Mouse (Mus musculus) midbrain, postnatal 0 days (tissue): ENCODE results near the gene Prss30. TPM values are rescaled to one million over a fixed set of nuclear protein-coding genes. Genes with fewer than 3 reads are reported as not detected.

Experiments
- ATAC-seq: fragments of 200-750 bp; cut with Nextera tagmentation; 2 replicates; pipeline ENCODE4 v1.8.0; 2017; ENCODE audit warnings: moderate number of reproducible peaks, mild to moderate bottlenecking, moderate TSS enrichment, moderate library complexity; ENCODE audit not compliant: low FRiP score
- DNase-seq: peaks from one replicate; pipeline ENCODE4 v3.0.0-alpha.2; 2015; ENCODE audit warnings: low spot score
- H3K27ac ChIP-seq: fragments of 300-500 bp; sonication (generic); 2 replicates; pipeline ENCODE4 v1.5.1; 2014; ENCODE audit warnings: low read depth, mild to moderate bottlenecking, low read length, mixed read lengths
- H3K27me3 ChIP-seq: fragments of 300-500 bp; sonication (generic); 2 replicates; pipeline ENCODE4 v1.6.1; 2014; ENCODE audit warnings: low read length, control low read depth, mixed read lengths; ENCODE audit not compliant: insufficient read depth
- H3K36me3 ChIP-seq: fragments of 300-500 bp; sonication (generic); 2 replicates; pipeline ENCODE4 v1.6.1; 2014; ENCODE audit warnings: low read length, control low read depth, mixed read lengths; ENCODE audit not compliant: insufficient read depth
- H3K4me1 ChIP-seq: fragments of 300-500 bp; sonication (generic); 2 replicates; pipeline ENCODE4 v1.6.1; 2014; ENCODE audit warnings: mild to moderate bottlenecking, control low read depth, antibody characterized with exemption, low read length, mixed read lengths; ENCODE audit not compliant: insufficient read depth
- H3K4me2 ChIP-seq: fragments of 300-500 bp; sonication (generic); 2 replicates; pipeline ENCODE4 v1.6.1; 2014; ENCODE audit warnings: low read depth, mild to moderate bottlenecking, low read length, mixed read lengths; ENCODE audit not compliant: poor library complexity, severe bottlenecking
- H3K4me3 ChIP-seq: fragments of 300-500 bp; sonication (generic); 2 replicates; pipeline ENCODE4 v1.5.1; 2014; ENCODE audit warnings: low read depth, mild to moderate bottlenecking, low read length, moderate library complexity
- H3K9ac ChIP-seq: fragments of 300-500 bp; sonication (generic); replicated peaks from 2 replicates; pipeline ENCODE4 v1.6.1; 2014; ENCODE audit warnings: mild to moderate bottlenecking, low read length, moderate library complexity, mixed read lengths; ENCODE audit not compliant: poor library complexity, severe bottlenecking
- H3K9me3 ChIP-seq: fragments of 300-500 bp; sonication (generic); 2 replicates; pipeline ENCODE4 v1.6.1; 2016; ENCODE audit warnings: low read length, control low read depth
- CTCF ChIP-seq: IDR thresholded peaks from 2 replicates; pipeline ENCODE4 v1.5.1; 2016; ENCODE audit warnings: antibody characterized with exemption, mild to moderate bottlenecking
- WGBS: fragments of 180-500 bp; shearing (Covaris S2); extraction: QIAGEN DNeasy Blood & Tissue Kit; methylation state at CpG from one replicate; pipeline ENCODE4 v1.1.7; 2014; 5-methylcytosine and 5-hydroxymethylcytosine counted together
- microRNA-seq: library from miRNA; unstranded; fragments of <30 nt; microRNA quantifications from one replicate; pipeline ENCODE4, GENCODE M21; 2016; ENCODE audit warnings: borderline number of aligned reads
- polyA plus RNA-seq: library from polyadenylated mRNA; unstranded; fragments of >200 nt; fragmentation: Nextera tagmentation; extraction: Ambion mirVana; gene quantifications from 2 replicates; pipeline ENCODE4 v1.2.1, GENCODE M21; 2015
- total RNA-seq: library from RNA; depleted of rRNA; stranded (reverse); fragments of >200 nt; gene quantifications from 2 replicates; pipeline ENCODE4 v1.2.3, GENCODE M21; 2014; rRNA removed

Prss30 gene
- total and polyA plus RNA-seq, 2 experiments from 2014 or later = 0.17 to 1.8 TPM

DNA sequence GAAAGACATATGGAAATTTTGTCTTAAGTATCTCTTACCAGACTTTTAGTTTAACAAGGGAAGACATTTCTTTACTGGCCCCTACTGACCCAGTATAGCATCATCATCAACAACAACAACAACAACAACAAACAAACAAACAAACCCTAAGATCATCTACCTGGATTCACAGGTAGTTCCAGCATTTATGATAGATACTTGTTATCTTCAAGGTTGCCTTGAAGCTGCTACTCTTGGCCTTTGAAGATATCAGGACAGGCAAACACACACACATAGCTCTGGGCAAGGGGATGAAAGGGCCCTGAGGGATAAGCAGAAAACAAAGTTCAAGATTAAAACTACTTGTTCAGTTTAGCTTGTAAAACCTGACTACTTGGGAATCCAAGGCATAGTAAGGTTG is 39.0 kb downstream of the Prss30 start, which contains the start of gene Sbp:
Sbp (plus strand) TSS at position 301 of the 400 bp plus-strand sequence.
- H3K4me1 ChIP-seq = no peaks in the 10 kb centered on the region
- no peak within 1 kb of the TSS for H3K4me2 ChIP-seq
- no peaks in the 10 kb centered on the region for H3K36me3 ChIP-seq
- H3K27me3 ChIP-seq = no peaks in the 10 kb centered on the region
- H3K4me3 ChIP-seq = no peak within 1 kb of the TSS
- ATAC-seq = no peak
- TF ChIP-seq CTCF = no peak
- DNase-seq = no peak
- no peak within 1 kb of the TSS for H3K9ac ChIP-seq
- no peak within 1 kb of the TSS for H3K27ac ChIP-seq
- H3K9me3 ChIP-seq = no peaks in the 10 kb centered on the region

DNA sequence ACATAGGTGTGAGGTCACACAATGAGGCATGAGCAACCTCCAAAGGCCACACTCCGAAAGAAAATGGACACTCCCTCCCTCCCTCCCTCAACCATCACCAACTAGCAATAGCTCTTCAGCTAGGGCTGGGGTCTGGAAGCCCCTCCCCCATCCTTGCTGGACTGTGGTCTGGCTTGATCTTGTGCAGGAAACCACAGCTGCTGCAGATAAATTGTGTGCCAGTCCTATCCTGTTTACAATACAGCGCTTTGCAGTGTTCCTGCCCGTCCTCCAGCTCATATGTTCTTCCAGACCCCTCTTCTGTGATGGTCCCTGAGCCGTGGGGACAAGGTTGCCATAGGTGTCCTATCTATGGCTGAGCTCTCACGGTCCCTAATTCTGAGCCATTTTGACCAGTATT is 49.2 kb downstream of the Prss30 start:
- no peaks in the 10 kb centered on the region for H3K4me1 ChIP-seq
- no peaks in the 10 kb centered on the region for H3K9me3 ChIP-seq
- 80% methylated on average over 5 of the region's 5 CpGs for WGBS
- DNase-seq (no peak), ATAC-seq (no peak)
- H3K27me3 ChIP-seq = no peaks in the 10 kb centered on the region
- no peak overlapping the region for H3K4me2 ChIP-seq
- H3K4me3 ChIP-seq = no peak overlapping the region
- no peak overlapping the region for H3K9ac ChIP-seq
- no peaks in the 10 kb centered on the region for H3K36me3 ChIP-seq
- TF ChIP-seq CTCF = no peak
- no peak overlapping the region for H3K27ac ChIP-seq

DNA sequence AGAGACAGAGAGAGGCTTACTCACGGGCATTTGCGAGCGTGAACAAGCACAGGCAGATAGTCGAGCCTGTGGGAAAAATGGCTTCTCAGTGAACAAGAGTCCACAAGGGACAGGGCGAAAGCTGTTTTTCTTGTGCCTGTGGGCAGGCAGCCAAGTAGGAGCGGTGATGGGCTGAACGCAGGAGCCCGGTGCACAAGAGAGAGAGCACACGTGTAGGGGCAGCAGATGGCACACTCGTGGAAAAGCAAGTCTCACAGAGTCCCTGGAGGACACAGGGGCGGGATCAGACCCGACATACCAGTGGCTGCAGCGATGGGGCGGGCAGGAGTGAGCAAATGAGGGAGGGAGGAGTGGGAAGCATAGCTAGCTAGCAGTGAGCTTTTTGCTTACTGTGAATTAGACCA is 55.3 kb downstream of the Prss30 start:
- peak; percentile 26; the same call in 1 of the 2 replicates for TF ChIP-seq CTCF
- peak overlapping the region; percentile 51 for H3K4me3 ChIP-seq
- DNase-seq = peak; percentile 92
- H3K4me1 ChIP-seq = no peaks in the 10 kb centered on the region
- H3K4me2 ChIP-seq = peak overlapping the region; percentile 80
- H3K9me3 ChIP-seq = no peaks in the 10 kb centered on the region
- peak overlapping the region; percentile 87 for H3K27ac ChIP-seq
- no peaks in the 10 kb centered on the region for H3K36me3 ChIP-seq
- H3K9ac ChIP-seq = peak overlapping the region; percentile 64
- no peaks in the 10 kb centered on the region for H3K27me3 ChIP-seq
- 0% methylated on average over 14 of the region's 14 CpGs for WGBS
- ATAC-seq = peak; percentile 87

DNA sequence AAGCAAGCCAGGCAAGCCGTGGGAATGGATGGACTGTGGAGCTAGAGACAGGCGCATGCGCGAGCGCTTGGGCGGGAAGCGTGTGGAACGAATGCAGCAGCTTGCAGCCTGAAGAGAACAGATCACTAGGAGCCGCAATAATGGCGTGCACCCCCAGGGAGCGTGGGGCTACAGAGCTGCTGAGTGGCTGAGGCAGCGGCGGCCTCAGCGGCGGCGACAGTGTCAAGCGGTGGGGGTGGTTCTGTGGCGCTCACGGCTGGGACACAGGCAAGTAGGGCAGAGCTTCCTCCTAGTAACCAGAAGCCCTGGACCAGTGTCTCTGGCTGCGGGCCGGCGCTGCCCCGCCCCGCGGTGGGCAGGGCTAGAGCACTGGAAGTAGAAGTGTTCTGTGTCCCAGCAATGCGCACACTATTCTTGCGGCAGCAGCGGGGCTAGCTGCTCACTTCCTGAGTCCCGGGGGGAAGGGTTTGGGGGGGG is 55.8 kb downstream of the Prss30 start:
- Histone ChIP-seq H3K9ac (peak overlapping the region; percentile 64), H3K27me3 (no peaks in the 10 kb centered on the region), H3K4me3 (peak overlapping the region; percentile 51), H3K36me3 (no peaks in the 10 kb centered on the region), H3K27ac (peak overlapping the region; percentile 87), H3K4me2 (peak overlapping the region; percentile 80), H3K4me1 (no peaks in the 10 kb centered on the region), H3K9me3 (no peaks in the 10 kb centered on the region)
- ATAC-seq (peak; percentile 96), DNase-seq (peak; percentile 95)
- TF ChIP-seq CTCF = peak; percentile 48
- 1% methylated on average over 25 of the region's 29 CpGs for WGBS

Small RNA genes within 50 kb of the gene (microRNA-seq; reads per million reads assigned to microRNA genes)
- not detected for gene Gm27700

Other genes starting within 250 kb of the Prss30 start
- 83.6 and 103 TPM in 2 replicates for gene Paqr4, start 239.7 kb downstream of the Prss30 start, total RNA-seq
- 66.0 and 73.8 TPM in 2 replicates for gene Paqr4, start 239.7 kb downstream of the Prss30 start, polyA plus RNA-seq
- 0.38 and 2.5 TPM in 2 replicates for gene Kremen2, start 234.7 kb downstream of the Prss30 start, total RNA-seq
- gene Kremen2, start 234.7 kb downstream of the Prss30 start, polyA plus RNA-seq = 1.3 TPM in 2 replicates
- gene Flywch1, start 209.0 kb downstream of the Prss30 start, total RNA-seq = 248 and 253 TPM in 2 replicates
- 188 TPM in 2 replicates for gene Flywch1, start 209.0 kb downstream of the Prss30 start, polyA plus RNA-seq
- 94.8 and 96.5 TPM in 2 replicates for gene Flywch2, start 194.5 kb downstream of the Prss30 start, total RNA-seq
- 128 and 133 TPM in 2 replicates for gene Flywch2, start 194.5 kb downstream of the Prss30 start, polyA plus RNA-seq
- gene Srrm2, start 190.0 kb downstream of the Prss30 start, total RNA-seq = 162 and 196 TPM in 2 replicates
- 351 and 443 TPM in 2 replicates for gene Srrm2, start 190.0 kb downstream of the Prss30 start, polyA plus RNA-seq
- 1,027 and 1,129 TPM in 2 replicates for gene Elob, start 151.4 kb downstream of the Prss30 start, total RNA-seq
- gene Elob, start 151.4 kb downstream of the Prss30 start, polyA plus RNA-seq = 1,525 and 1,526 TPM in 2 replicates
- gene Prss33, start 144.5 kb downstream of the Prss30 start, total RNA-seq = not detected in 2 replicates
- 0.17 TPM in 1 of 2 replicates, not detected in the other for gene Prss33, start 144.5 kb downstream of the Prss30 start, polyA plus RNA-seq
- not detected in 2 replicates for gene Prss32, start 136.7 kb downstream of the Prss30 start, total RNA-seq
- gene Prss32, start 136.7 kb downstream of the Prss30 start, polyA plus RNA-seq = 0.23 and 0.60 TPM in 2 replicates
- 0.11 and 1.8 TPM in 2 replicates for gene Prss41, start 136.4 kb downstream of the Prss30 start, total RNA-seq
- gene Prss41, start 136.4 kb downstream of the Prss30 start, polyA plus RNA-seq = 1.3 and 2.2 TPM in 2 replicates
- not detected in 2 replicates for gene Prss21, start 112.5 kb downstream of the Prss30 start, total RNA-seq
- gene Prss21, start 112.5 kb downstream of the Prss30 start, polyA plus RNA-seq = not detected in 2 replicates
- gene Dcpp1, start 99.7 kb downstream of the Prss30 start, total RNA-seq = 2.0 TPM in 1 of 2 replicates, not detected in the other
- gene Dcpp1, start 99.7 kb downstream of the Prss30 start, polyA plus RNA-seq = not detected in 2 replicates
- gene Dcpp2, start 99.7 kb downstream of the Prss30 start, total RNA-seq = not detected in 2 replicates
- gene Dcpp2, start 99.7 kb downstream of the Prss30 start, polyA plus RNA-seq = not detected in 2 replicates
- not detected in 2 replicates for gene Dcpp3, start 63.1 kb downstream of the Prss30 start, total RNA-seq
- gene Dcpp3, start 63.1 kb downstream of the Prss30 start, polyA plus RNA-seq = not detected in 2 replicates
- not detected in 2 replicates for gene Sbp, start 38.9 kb downstream of the Prss30 start, total RNA-seq
- not detected in 2 replicates for gene Sbp, start 38.9 kb downstream of the Prss30 start, polyA plus RNA-seq
- gene Sbpl, start 25.3 kb downstream of the Prss30 start, total RNA-seq = not detected in 2 replicates
- not detected in 2 replicates for gene Sbpl, start 25.3 kb downstream of the Prss30 start, polyA plus RNA-seq
- not detected in 2 replicates for gene Prss22, start 17.5 kb upstream of the Prss30 start, total RNA-seq
- gene Prss22, start 17.5 kb upstream of the Prss30 start, polyA plus RNA-seq = 0.17 TPM in 1 of 2 replicates, not detected in the other
- not detected in 2 replicates for gene Prss27, start 57.6 kb upstream of the Prss30 start, total RNA-seq
- not detected in 2 replicates for gene Prss27, start 57.6 kb upstream of the Prss30 start, polyA plus RNA-seq
- 92.0 and 99.8 TPM in 2 replicates for gene Kctd5, start 92.9 kb upstream of the Prss30 start, total RNA-seq
- gene Kctd5, start 92.9 kb upstream of the Prss30 start, polyA plus RNA-seq = 80.2 and 81.3 TPM in 2 replicates
- gene Pdpk1, start 170.4 kb upstream of the Prss30 start, total RNA-seq = 57.9 and 68.1 TPM in 2 replicates
- gene Pdpk1, start 170.4 kb upstream of the Prss30 start, polyA plus RNA-seq = 53.2 and 61.5 TPM in 2 replicates
- 40.2 and 58.6 TPM in 2 replicates for gene Amdhd2, start 183.2 kb upstream of the Prss30 start, total RNA-seq
- 34.0 and 41.4 TPM in 2 replicates for gene Amdhd2, start 183.2 kb upstream of the Prss30 start, polyA plus RNA-seq
- 730 and 771 TPM in 2 replicates for gene Atp6v0c, start 189.1 kb upstream of the Prss30 start, total RNA-seq
- gene Atp6v0c, start 189.1 kb upstream of the Prss30 start, polyA plus RNA-seq = 2,426 and 2,595 TPM in 2 replicates
- gene Tbc1d24, start 225.0 kb upstream of the Prss30 start, total RNA-seq = 146 and 168 TPM in 2 replicates
- gene Tbc1d24, start 225.0 kb upstream of the Prss30 start, polyA plus RNA-seq = 27.4 and 27.6 TPM in 2 replicates
- 19.4 and 23.6 TPM in 2 replicates for gene Ntn3, start 229.0 kb upstream of the Prss30 start, total RNA-seq
- 4.0 and 4.3 TPM in 2 replicates for gene Ntn3, start 229.0 kb upstream of the Prss30 start, polyA plus RNA-seq
- 17.4 and 17.9 TPM in 2 replicates for gene Tedc2, start 240.3 kb upstream of the Prss30 start, total RNA-seq
- 9.0 and 11.1 TPM in 2 replicates for gene Tedc2, start 240.3 kb upstream of the Prss30 start, polyA plus RNA-seq